Mouse (Mus musculus): ENCODE measurements at regions not wholly inside any gene's neighbourhood (a gene's known extent, or its start where the extent isn't known, plus 50 kb on each side); places are given as distances from the start of the nearest gene placed in this dataset.
A peak's percentile ranks its signal among the peaks of the same experiment; 100 is the strongest.

- TF ChIP-seq CTCF (IDR thresholded peaks at IDR 0.05; ENCODE audit: low read depth, low read length) (no peak), TAL1 (conservative IDR thresholded peaks at IDR 0.05; ENCODE audit: low read depth, low read length) (peak; percentile 81)
These were observed 477.1 kb upstream of the Cntn5 start for GRCm38 (mm10) chr9:11381648-11382075.

All from G1E (cell line).